Mouse (Mus musculus): ENCODE measurements at regions not wholly inside any gene's neighbourhood (a gene's known extent, or its start where the extent isn't known, plus 50 kb on each side); places are given as distances from the start of the nearest gene placed in this dataset.

GRCm38 (mm10) chr11:71480094-71480493 lies 249.6 kb upstream of the Nlrp1b start:
- Histone ChIP-seq H3K4me1 (ENCODE audit: control insufficient read depth in 2 of 2, insufficient read depth in 2 of 2, low read length in 2 of 2, poor library complexity in 1 of 2) (no peaks in the 10 kb centered on the region), H3K9me3 (ENCODE audit: control insufficient read depth, insufficient read depth, low read depth, low read length) (no peaks in the 10 kb centered on the region), H3K4me3 (ENCODE audit: insufficient read depth in 1 of 2, low read depth in 1 of 2, low read length in 2 of 2, poor library complexity in 1 of 2, severe bottlenecking in 1 of 2) (no peak overlapping the region), H3K36me3 (ENCODE audit: control insufficient read depth, insufficient read depth, low read length, poor library complexity, severe bottlenecking) (no peaks in the 10 kb centered on the region), H3K27ac (ENCODE audit: insufficient read depth, low read depth, low read length, poor library complexity, severe bottlenecking) (no peak overlapping the region), H3K9ac (ENCODE audit: insufficient read depth, low read depth, low read length, poor library complexity, severe bottlenecking) (no peak overlapping the region)
- in situ Hi-C loops (cut with MboI; ENCODE audit: low sequenced_read_pairs in 2 of 2, unreplicated experiment in 2 of 2) = no loop called here
- no peak for DNase-seq (ENCODE audit: low read depth, low spot score)
- TF ChIP-seq CHD2 (IDR thresholded peaks at IDR 0.05; ENCODE audit: low read depth, low read length) = no peak
- TF ChIP-seq ZNF384 (IDR thresholded peaks at IDR 0.05; ENCODE audit: low read depth, low read length) = no peak
- TF ChIP-seq HCFC1 (IDR thresholded peaks at IDR 0.05; ENCODE audit: borderline replicate concordance, insufficient read depth, low read length) = no peak
- TF ChIP-seq ZC3H11A (IDR thresholded peaks at IDR 0.05; ENCODE audit: borderline replicate concordance, low read depth, low read length) = no peak
- TF ChIP-seq MAFK (IDR thresholded peaks at IDR 0.05; ENCODE audit: insufficient read depth, low read depth, low read length) = no peak

- no peak for TF ChIP-seq CHD2 (IDR thresholded peaks at IDR 0.05; ENCODE audit: low read depth, low read length)
- no peak for TF ChIP-seq ZNF384 (IDR thresholded peaks at IDR 0.05; ENCODE audit: low read depth, low read length)
- no peak for TF ChIP-seq MAFK (IDR thresholded peaks at IDR 0.05; ENCODE audit: insufficient read depth, low read depth, low read length)
- Histone ChIP-seq H3K4me3 (ENCODE audit: insufficient read depth in 1 of 2, low read depth in 1 of 2, low read length in 2 of 2, poor library complexity in 1 of 2, severe bottlenecking in 1 of 2) (no peak overlapping the region), H3K27ac (ENCODE audit: insufficient read depth, low read depth, low read length, poor library complexity, severe bottlenecking) (no peak overlapping the region), H3K36me3 (ENCODE audit: control insufficient read depth, insufficient read depth, low read length, poor library complexity, severe bottlenecking) (no peaks in the 10 kb centered on the region), H3K9ac (ENCODE audit: insufficient read depth, low read depth, low read length, poor library complexity, severe bottlenecking) (no peak overlapping the region), H3K4me1 (ENCODE audit: control insufficient read depth in 2 of 2, insufficient read depth in 2 of 2, low read length in 2 of 2, poor library complexity in 1 of 2) (peaks cover 0 to 9% of the 10 kb centered on the region in 2 experiments; a peak in 2 of 4 replicates), H3K9me3 (ENCODE audit: control insufficient read depth, insufficient read depth, low read depth, low read length) (no peaks in the 10 kb centered on the region)
- in situ Hi-C loops (cut with MboI; ENCODE audit: low sequenced_read_pairs in 2 of 2, unreplicated experiment in 2 of 2) = no loop called here
- DNase-seq (ENCODE audit: low read depth, low spot score) = no peak
Measured at GRCm38 (mm10) chr11:71497863-71498262, 251.9 kb upstream of the Wscd1 start.

GRCm38 (mm10) chr11:71498299-71498698 lies 251.4 kb upstream of the Wscd1 start:
- DNase-seq (ENCODE audit: low read depth, low spot score) = no peak
- no peaks in the 10 kb centered on the region for H3K9me3 ChIP-seq (ENCODE audit: control insufficient read depth, insufficient read depth, low read depth, low read length)
- in situ Hi-C loops (cut with MboI; ENCODE audit: low sequenced_read_pairs in 2 of 2, unreplicated experiment in 2 of 2) = no loop called here

DNA sequence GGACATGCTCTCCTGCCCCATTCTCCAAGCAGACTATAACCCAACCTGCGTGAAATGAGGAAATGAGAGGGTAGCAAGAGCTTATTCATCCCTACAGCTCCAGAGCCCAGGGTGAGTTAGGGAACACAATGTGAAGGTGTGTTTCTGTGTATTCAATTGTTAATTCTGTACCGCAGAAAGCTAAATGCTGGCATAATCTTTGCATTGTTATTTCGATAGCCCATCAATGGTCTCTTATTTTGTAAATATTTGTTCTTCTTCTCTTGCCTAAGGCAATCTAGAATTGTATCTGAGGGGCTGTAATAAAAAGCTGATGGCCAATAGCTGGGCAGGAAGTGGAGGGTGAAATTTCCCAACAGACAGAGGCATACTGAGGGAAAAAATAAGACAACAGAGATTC lies 247.6 kb upstream of the Wscd1 start:
- Histone ChIP-seq H3K9ac (ENCODE audit: insufficient read depth, low read depth, low read length, poor library complexity, severe bottlenecking) (no peak overlapping the region), H3K27ac (ENCODE audit: insufficient read depth, low read depth, low read length, poor library complexity, severe bottlenecking) (no peak overlapping the region), H3K4me1 (ENCODE audit: control insufficient read depth in 2 of 2, insufficient read depth in 2 of 2, low read length in 2 of 2, poor library complexity in 1 of 2) (peaks cover 0 to 11% of the 10 kb centered on the region in 2 experiments; a peak in 2 of 4 replicates), H3K9me3 (ENCODE audit: control insufficient read depth, insufficient read depth, low read depth, low read length) (no peaks in the 10 kb centered on the region), H3K4me3 (ENCODE audit: insufficient read depth in 1 of 2, low read depth in 1 of 2, low read length in 2 of 2, poor library complexity in 1 of 2, severe bottlenecking in 1 of 2) (no peak overlapping the region), H3K36me3 (ENCODE audit: control insufficient read depth, insufficient read depth, low read length, poor library complexity, severe bottlenecking) (no peaks in the 10 kb centered on the region)
- in situ Hi-C loops (cut with MboI; ENCODE audit: low sequenced_read_pairs in 2 of 2, unreplicated experiment in 2 of 2) = no loop called here
- TF ChIP-seq CHD2 (IDR thresholded peaks at IDR 0.05; ENCODE audit: low read depth, low read length) = peak; percentile 80; the same call in 1 of the 2 replicates
- TF ChIP-seq ZNF384 (IDR thresholded peaks at IDR 0.05; ENCODE audit: low read depth, low read length) = no peak
- no peak for TF ChIP-seq ZC3H11A (IDR thresholded peaks at IDR 0.05; ENCODE audit: borderline replicate concordance, low read depth, low read length)
- peak; percentile 73 for DNase-seq (ENCODE audit: low read depth, low spot score)

More at GRCm38 (mm10) chr11:71498299-71498698, 251.4 kb upstream of the Wscd1 start:
- H3K4me1 ChIP-seq (ENCODE audit: control insufficient read depth in 2 of 2, insufficient read depth in 2 of 2, low read length in 2 of 2, poor library complexity in 1 of 2) = peaks cover 0 to 11% of the 10 kb centered on the region in 2 experiments; a peak in 2 of 4 replicates
- H3K4me3 ChIP-seq (ENCODE audit: insufficient read depth in 1 of 2, low read depth in 1 of 2, low read length in 2 of 2, poor library complexity in 1 of 2, severe bottlenecking in 1 of 2) = no peak overlapping the region
- TF ChIP-seq MAFK (IDR thresholded peaks at IDR 0.05; ENCODE audit: insufficient read depth, low read depth, low read length) (no peak), HCFC1 (IDR thresholded peaks at IDR 0.05; ENCODE audit: borderline replicate concordance, insufficient read depth, low read length) (no peak), ZNF384 (IDR thresholded peaks at IDR 0.05; ENCODE audit: low read depth, low read length) (no peak), ZC3H11A (IDR thresholded peaks at IDR 0.05; ENCODE audit: borderline replicate concordance, low read depth, low read length) (no peak), CHD2 (IDR thresholded peaks at IDR 0.05; ENCODE audit: low read depth, low read length) (no peak)
- H3K36me3 ChIP-seq (ENCODE audit: control insufficient read depth, insufficient read depth, low read length, poor library complexity, severe bottlenecking) = no peaks in the 10 kb centered on the region
- no peak overlapping the region for H3K9ac ChIP-seq (ENCODE audit: insufficient read depth, low read depth, low read length, poor library complexity, severe bottlenecking)
- H3K27ac ChIP-seq (ENCODE audit: insufficient read depth, low read depth, low read length, poor library complexity, severe bottlenecking) = no peak overlapping the region
